Mouse (Mus musculus): ENCODE results near the gene Exd2. TPM values are rescaled to one million over a fixed set of nuclear protein-coding genes. Genes with fewer than 3 reads are reported as not detected.

Exd2 gene
- 52.7 and 54.1 TPM in 2 replicates for polyA plus RNA-seq (2016; fragmentation: Nextera tagmentation; extraction: Ambion mirVana)

DNA sequence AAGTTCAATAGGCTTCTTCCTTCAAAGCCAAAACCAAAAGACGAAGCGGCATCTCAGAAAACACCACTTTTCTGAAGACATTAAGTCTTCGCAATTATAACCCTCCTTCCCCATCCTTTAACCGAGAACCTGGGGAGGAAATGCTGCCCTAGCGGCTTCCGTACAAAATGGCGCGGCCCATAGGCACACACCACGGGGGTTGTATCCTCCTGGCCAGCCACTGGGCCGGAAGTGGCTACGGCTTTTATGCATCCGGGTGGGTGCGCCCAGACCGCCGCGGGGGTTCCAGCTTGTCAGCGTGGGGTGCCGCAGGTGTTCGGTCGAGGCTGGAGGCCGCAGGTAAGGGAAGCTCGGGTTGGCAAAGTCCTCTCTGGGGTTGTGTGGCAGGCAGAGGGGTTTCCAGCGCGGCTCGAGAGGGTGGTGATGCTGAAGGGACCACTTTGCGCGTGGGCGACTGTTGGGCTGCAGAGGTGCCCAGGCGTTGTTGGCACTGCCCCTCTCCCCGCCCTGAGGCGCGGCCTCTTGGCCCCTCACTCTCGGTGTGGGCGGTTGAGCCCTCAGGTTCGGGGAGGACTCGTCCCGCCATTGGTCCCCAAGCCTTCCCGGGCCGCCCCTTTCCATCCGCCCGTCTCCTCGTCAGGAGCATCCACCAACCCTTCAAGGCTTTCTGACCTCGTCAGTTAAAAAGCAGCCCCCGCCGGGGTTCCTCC is at the start of gene Exd2:
Gene Exd2, plus strand, starts transcription at position 154 of the 710 bp plus-strand sequence.
- H3K36me3 ChIP-seq (replicated peaks): no peaks in the 10 kb centered on the region

DNA sequence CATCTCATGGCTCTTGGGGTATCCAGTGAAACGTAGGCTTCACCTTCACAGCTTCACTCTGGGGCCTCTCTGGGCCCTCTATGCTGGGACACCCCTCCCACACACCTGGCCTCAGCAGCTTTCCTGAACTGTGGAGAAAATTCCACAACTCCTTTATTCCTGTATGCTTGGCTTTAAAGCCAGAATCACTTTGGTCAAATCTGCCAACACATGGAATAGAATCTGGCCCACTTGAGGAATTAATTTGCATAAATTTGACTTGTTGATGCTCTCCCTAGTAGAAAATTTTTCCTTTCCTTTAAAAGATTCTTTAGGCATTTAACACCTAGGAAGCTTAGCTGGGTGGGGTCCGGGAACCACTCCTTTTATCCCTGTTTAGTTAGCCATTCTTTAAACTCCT is 47.8 kb upstream of the Exd2 start:
- Histone ChIP-seq H3K27ac (no peak overlapping the region), H3K9ac (no peak overlapping the region), H3K4me3 (replicated peaks) (no peak overlapping the region), H3K4me1 (no peaks in the 10 kb centered on the region), H3K36me3 (replicated peaks) (peaks cover 38% of the 10 kb centered on the region), H3K4me2 (no peak overlapping the region), H3K9me3 (peaks cover 11% of the 10 kb centered on the region; the same call in 1 of the 2 replicates), H3K27me3 (no peaks in the 10 kb centered on the region)
- WGBS: 94% methylated on average over 2 of the region's 2 CpGs
- ATAC-seq (ENCODE audit: low FRiP score): no peak

More for the DNA sequence above, at the start of gene Exd2:
- H3K27me3 ChIP-seq: peaks cover 4% of the 10 kb centered on the region; the same call in 1 of the 2 replicates
- peak within 1 kb of the TSS; percentile 76 for H3K4me2 ChIP-seq
- peak; percentile 98 for ATAC-seq (ENCODE audit: low FRiP score)
- peak within 1 kb of the TSS; percentile 80 for H3K27ac ChIP-seq
- H3K9ac ChIP-seq: peak within 1 kb of the TSS; percentile 79
- H3K4me3 ChIP-seq (replicated peaks): peak within 1 kb of the TSS; percentile 86
- H3K9me3 ChIP-seq: no peaks in the 10 kb centered on the region
- peaks cover 8% of the 10 kb centered on the region for H3K4me1 ChIP-seq
- under 1% methylated on average over 43 of the region's 45 CpGs for WGBS

DNA sequence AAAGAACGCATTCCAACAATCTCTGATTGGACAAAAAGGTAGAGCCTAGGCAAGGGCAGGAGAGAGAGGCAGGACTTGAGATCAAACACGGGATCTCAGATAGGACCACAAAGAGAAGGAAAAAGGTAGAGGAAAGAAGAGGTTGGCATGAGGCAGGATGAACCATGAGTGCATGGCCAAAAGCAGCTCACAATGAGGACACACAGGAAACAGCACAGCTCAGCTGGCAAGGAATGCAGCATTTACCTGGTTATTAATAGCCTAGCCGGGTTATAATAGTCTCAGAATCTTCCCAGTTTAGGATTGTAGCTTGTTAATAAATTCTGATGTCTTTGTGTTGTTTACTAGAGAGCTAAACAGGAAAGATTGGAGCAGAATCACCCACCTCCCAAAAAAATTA is 35.2 kb upstream of the Exd2 start:
- H3K27ac ChIP-seq: no peak overlapping the region
- no peaks in the 10 kb centered on the region for H3K9me3 ChIP-seq
- 0 out of 2 replicates have a peak, but pooled peaks cover 2% of the 10 kb centered on the region for H3K4me1 ChIP-seq
- peaks cover 20% of the 10 kb centered on the region for H3K36me3 ChIP-seq (replicated peaks)
- H3K4me2 ChIP-seq: no peak overlapping the region
- WGBS: 94% methylated on average over 3 of the region's 3 CpGs
- H3K9ac ChIP-seq: no peak overlapping the region
- ATAC-seq (ENCODE audit: low FRiP score): no peak
- H3K27me3 ChIP-seq: no peaks in the 10 kb centered on the region
- H3K4me3 ChIP-seq (replicated peaks): no peak overlapping the region

DNA sequence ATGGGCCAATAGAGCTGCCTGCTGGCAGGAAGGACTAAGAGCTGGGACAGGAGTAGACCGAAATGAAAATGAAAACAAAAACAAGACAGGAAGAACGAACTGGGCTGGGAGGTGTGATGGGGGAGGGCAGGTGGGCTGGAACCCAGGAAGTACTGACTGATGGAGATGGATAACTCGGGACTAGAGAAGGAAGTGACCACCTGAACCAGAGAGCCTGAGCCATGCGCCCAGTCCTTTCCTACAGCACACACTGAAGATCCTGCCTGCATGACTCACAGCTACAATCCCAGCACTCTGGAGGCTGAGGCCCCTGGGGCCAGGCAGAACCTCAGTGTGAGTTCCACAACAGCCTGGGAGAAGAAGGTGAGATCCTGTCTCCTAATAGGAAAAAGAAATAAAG is 29.6 kb upstream of the Exd2 start:
- no peaks in the 10 kb centered on the region for H3K27me3 ChIP-seq
- peaks cover 7% of the 10 kb centered on the region; the same call in 1 of the 2 replicates for H3K36me3 ChIP-seq (replicated peaks)
- peaks cover 25% of the 10 kb centered on the region for H3K4me1 ChIP-seq
- H3K4me2 ChIP-seq: no peak overlapping the region
- 88% methylated on average over 4 of the region's 4 CpGs for WGBS
- ATAC-seq (ENCODE audit: low FRiP score): no peak
- no peak overlapping the region for H3K9ac ChIP-seq
- H3K27ac ChIP-seq: no peak overlapping the region
- H3K4me3 ChIP-seq (replicated peaks): no peak overlapping the region
- H3K9me3 ChIP-seq: no peaks in the 10 kb centered on the region

DNA sequence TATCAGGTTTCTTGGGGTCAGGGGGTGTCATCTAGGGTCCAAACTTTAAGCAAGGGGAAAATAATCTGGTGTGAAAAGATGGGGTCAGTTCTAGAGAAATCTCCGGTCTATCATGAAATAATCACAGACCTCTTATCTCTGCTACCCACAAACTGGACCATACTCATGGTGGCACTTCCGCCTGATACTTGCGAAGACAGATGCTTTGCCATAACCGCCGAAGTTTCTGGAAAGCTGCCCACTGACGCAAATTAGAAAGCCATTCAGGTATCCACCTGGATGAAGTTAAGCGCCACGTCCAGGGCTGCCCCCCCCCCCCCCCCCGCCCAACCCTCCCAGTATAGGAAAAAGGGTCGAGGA is 28.3 kb upstream of the Exd2 start:
- H3K4me3 ChIP-seq (replicated peaks): peak overlapping the region; percentile 79
- WGBS: 11% methylated on average over 9 of the region's 10 CpGs
- no peaks in the 10 kb centered on the region; the same call in 1 of the 2 replicates for H3K36me3 ChIP-seq (replicated peaks)
- no peak for ATAC-seq (ENCODE audit: low FRiP score)
- peaks cover 25% of the 10 kb centered on the region for H3K4me1 ChIP-seq
- peak overlapping the region; percentile 75 for H3K4me2 ChIP-seq
- no peaks in the 10 kb centered on the region for H3K9me3 ChIP-seq
- H3K27me3 ChIP-seq: no peaks in the 10 kb centered on the region
- H3K27ac ChIP-seq: peak overlapping the region; percentile 97
- peak overlapping the region; percentile 90 for H3K9ac ChIP-seq

DNA sequence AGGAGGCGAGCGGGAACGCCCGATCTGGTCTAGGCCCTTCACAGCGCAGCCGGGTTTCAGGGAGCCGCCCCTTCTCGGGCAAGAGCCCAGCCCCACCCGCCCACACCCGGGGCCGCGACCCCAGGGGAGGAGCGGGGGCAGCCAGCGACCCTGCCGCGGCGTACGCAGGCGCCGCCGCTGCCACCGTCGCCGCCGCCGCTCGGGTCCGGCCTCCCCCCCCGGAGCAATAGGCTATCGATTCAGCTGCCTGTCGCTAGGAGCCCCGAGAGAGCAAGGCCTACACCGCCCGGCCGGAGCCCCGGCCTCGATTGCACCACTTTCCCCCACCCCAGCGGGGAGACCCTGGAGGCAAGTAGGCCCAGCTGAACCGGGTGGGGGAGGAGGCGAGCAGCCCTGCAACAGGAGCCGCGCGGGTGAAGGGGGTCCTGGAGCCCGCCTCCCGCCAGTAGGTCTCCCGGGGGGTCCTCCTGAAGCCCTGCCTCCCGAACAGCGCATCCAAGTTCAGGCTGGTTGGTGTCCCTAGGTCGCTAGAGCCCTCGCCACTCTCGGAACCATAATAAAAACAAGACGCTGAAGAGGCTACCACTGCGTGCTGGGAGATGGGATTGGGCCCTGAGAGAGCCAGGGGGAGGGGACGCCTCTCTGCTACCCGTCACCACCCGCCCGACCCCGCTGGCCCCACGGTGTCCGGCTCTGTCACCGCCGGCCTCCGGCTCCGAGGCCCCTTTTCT is 27.8 kb upstream of the Exd2 start:
- WGBS: under 1% methylated on average over 60 of the region's 64 CpGs

DNA sequence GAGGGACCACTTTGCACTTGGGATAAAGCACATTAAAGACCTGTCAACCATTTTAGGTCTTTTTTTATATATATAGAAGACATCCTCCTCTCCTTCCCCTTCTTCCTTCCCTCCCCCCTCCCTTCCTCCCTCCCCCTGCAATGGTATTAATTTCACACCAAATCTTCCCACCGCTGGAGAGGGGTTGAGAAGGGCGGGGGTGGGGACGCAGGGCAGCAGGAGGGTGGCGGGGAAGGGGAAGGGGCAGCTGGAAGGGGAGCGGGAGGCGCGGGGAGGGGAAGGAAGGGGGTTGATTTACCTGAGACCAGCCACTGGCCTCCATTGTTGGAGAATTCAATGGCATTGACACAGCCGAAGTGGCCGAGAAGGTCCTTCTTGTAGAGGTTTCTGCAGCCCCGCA is 27.0 kb upstream of the Exd2 start:
- H3K9me3 ChIP-seq: no peaks in the 10 kb centered on the region
- ATAC-seq (ENCODE audit: low FRiP score): peak; percentile 33
- H3K4me2 ChIP-seq: peak overlapping the region; percentile 75
- peak overlapping the region; percentile 97 for H3K27ac ChIP-seq
- peaks cover 25% of the 10 kb centered on the region for H3K4me1 ChIP-seq
- 0% methylated on average over 6 of the region's 10 CpGs for WGBS
- no peaks in the 10 kb centered on the region for H3K27me3 ChIP-seq
- peak overlapping the region; percentile 90 for H3K9ac ChIP-seq
- H3K36me3 ChIP-seq (replicated peaks): no peaks in the 10 kb centered on the region; the same call in 1 of the 2 replicates
- H3K4me3 ChIP-seq (replicated peaks): peak overlapping the region; percentile 79

More for the DNA sequence above, 27.8 kb upstream of the Exd2 start:
- H3K9ac ChIP-seq: peak overlapping the region; percentile 90
- peak overlapping the region; percentile 75 for H3K4me2 ChIP-seq
- H3K27ac ChIP-seq: peak overlapping the region; percentile 97
- no peaks in the 10 kb centered on the region for H3K9me3 ChIP-seq
- ATAC-seq (ENCODE audit: low FRiP score): peak; percentile 74
- peak overlapping the region; percentile 79 for H3K4me3 ChIP-seq (replicated peaks)
- H3K27me3 ChIP-seq: no peaks in the 10 kb centered on the region
- peaks cover 25% of the 10 kb centered on the region for H3K4me1 ChIP-seq
- no peaks in the 10 kb centered on the region; the same call in 1 of the 2 replicates for H3K36me3 ChIP-seq (replicated peaks)

DNA sequence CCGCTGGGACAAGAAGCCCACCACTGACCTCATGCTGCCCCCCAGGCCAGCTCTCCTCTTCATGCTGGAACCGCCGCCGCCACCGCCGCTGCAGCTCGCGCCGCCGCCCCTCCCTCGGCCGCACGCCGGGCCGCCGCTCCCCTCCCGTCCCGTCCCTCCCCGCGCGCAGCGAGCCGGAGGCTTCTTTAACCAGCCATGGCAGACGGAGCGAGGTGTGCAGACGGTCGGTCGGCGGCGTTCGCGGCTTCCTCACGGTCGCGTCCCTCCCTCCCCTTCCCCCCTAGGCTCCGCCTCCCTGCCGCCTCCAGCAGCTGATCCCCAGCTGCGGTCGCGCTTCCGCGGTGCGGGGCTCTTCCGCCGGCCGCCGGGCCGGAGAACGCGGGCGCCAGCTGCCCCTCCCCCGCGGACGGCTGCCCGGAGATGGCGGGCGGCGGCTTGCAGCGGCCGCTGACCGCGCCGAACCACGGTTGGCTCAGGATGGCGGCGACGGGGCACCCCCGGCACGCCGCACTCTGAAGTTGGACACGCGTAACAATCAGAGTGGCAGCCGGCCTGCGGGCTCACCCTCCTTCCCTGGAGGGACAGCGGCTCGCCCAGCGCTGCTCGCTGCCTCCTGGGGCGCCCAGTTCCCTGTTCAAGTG is 26.4 kb upstream of the Exd2 start, which contains the start of gene Dcaf5:
Gene Dcaf5, minus strand, starts transcription at position 266 of the 641 bp plus-strand sequence.
- WGBS: under 1% methylated on average over 69 of the region's 79 CpGs
- Histone ChIP-seq H3K9ac (peak within 1 kb of the TSS; percentile 90), H3K27ac (peak within 1 kb of the TSS; percentile 97), H3K4me3 (replicated peaks) (peak within 1 kb of the TSS; percentile 79), H3K27me3 (no peaks in the 10 kb centered on the region), H3K36me3 (replicated peaks) (no peaks in the 10 kb centered on the region), H3K4me1 (peaks cover 25% of the 10 kb centered on the region), H3K4me2 (peak within 1 kb of the TSS; percentile 75), H3K9me3 (no peaks in the 10 kb centered on the region)
- ATAC-seq (ENCODE audit: low FRiP score): peak; percentile 85

DNA sequence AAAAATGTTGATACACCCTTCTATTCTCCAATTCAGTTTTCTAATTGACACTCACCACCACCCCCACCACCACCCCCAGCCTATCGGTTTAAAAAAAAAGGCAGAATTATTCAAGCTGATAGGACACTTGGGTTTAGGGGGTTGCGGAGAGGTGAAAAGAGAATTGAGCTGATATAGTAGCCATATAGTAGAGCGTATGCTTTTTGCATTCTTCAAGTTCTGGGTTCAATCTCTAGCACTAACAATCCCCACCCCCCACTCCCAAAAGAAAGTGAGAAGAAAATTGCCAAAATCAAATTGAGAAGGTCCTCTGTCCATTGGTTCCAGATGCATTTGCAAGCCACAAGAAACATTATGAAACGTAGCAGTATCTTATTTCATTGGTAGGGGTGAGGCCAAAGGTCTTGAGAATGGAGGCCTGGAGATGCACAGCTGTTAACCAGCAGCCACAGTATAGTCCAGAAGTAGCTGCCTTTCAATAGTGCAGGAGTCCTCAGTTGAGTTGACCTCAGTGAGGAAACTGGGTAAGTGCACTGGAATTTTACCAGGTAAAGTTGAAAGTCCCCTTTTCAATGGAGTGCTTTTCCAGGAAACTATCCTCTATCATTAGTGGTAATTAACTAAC is 25.7 kb upstream of the Exd2 start:
- Histone ChIP-seq H3K27me3 (no peaks in the 10 kb centered on the region), H3K4me2 (peak overlapping the region; percentile 75), H3K9ac (peak overlapping the region; percentile 90), H3K4me1 (peaks cover 25% of the 10 kb centered on the region), H3K9me3 (no peaks in the 10 kb centered on the region), H3K36me3 (replicated peaks) (no peaks in the 10 kb centered on the region), H3K4me3 (replicated peaks) (peak overlapping the region; percentile 79), H3K27ac (peak overlapping the region; percentile 97)
- no peak for ATAC-seq (ENCODE audit: low FRiP score)
- 23% methylated on average over 4 of the region's 4 CpGs for WGBS

DNA sequence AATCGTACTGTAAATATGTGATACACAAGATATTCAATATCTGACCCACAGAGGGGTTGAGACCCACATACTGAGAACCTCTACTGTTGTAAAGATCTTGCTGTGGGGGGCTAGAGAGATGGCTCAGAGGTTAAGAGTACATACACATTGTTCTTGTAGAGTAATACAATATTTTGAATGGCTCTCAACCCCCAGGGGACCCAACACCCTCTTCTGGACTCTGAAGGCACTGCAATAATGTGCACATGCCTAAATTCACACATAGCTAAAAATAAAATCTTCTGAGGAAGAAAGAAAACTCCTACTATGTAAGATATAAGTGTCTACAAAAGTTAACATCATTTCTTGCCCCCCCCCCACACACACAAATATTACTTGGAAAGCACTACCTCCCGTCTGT is 21.9 kb upstream of the Exd2 start:
- H3K4me3 ChIP-seq (replicated peaks): no peak overlapping the region
- H3K27me3 ChIP-seq: no peaks in the 10 kb centered on the region
- no peak overlapping the region for H3K9ac ChIP-seq
- H3K27ac ChIP-seq: no peak overlapping the region
- no peaks in the 10 kb centered on the region for H3K9me3 ChIP-seq
- H3K4me1 ChIP-seq: peaks cover 5% of the 10 kb centered on the region; the same call in 1 of the 2 replicates
- no peak overlapping the region for H3K4me2 ChIP-seq
- H3K36me3 ChIP-seq (replicated peaks): no peaks in the 10 kb centered on the region
- WGBS: 76% methylated on average over 2 of the region's 2 CpGs
- no peak for ATAC-seq (ENCODE audit: low FRiP score)

DNA sequence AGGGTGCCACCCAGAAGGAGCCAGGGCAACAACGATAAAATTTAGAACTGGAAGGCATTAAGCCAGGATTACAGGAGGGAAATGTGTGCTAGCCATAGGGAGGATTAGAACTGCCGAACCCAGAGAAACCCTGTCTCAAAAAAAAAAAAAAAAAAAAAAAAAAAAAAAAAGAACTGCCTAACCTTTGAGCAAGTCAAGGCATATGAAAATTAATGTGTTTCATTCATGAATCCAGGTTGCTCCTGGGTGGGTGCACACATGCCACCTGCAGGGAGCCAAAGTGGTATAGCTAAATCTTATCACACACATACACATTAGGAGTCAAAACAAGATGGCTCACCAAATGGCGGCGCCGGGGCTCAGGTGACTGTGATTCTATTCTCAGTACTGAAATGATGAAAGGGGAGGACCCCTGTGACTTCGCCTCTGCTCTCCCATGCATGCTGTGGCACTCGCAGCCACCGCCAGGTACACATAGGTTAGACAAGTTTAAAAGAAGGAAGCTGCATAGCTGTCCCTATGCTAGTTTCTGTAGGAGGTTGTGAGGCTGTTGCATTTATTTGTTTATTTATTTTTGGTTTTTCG is 18.3 kb upstream of the Exd2 start:
- H3K9ac ChIP-seq: no peak overlapping the region
- WGBS: 89% methylated on average over 9 of the region's 9 CpGs
- no peak for ATAC-seq (ENCODE audit: low FRiP score)

More for the DNA sequence above, 18.3 kb upstream of the Exd2 start:
- peaks cover 3% of the 10 kb centered on the region; the same call in 1 of the 2 replicates for H3K27me3 ChIP-seq
- H3K27ac ChIP-seq: no peak overlapping the region
- no peaks in the 10 kb centered on the region for H3K36me3 ChIP-seq (replicated peaks)
- no peak overlapping the region for H3K4me2 ChIP-seq
- H3K4me3 ChIP-seq (replicated peaks): no peak overlapping the region
- no peaks in the 10 kb centered on the region for H3K4me1 ChIP-seq
- no peaks in the 10 kb centered on the region for H3K9me3 ChIP-seq

All from forebrain, embryonic 12.5 days (tissue).